Mouse (Mus musculus) embryonic facial prominence, embryonic 12.5 days (tissue): ENCODE measurements around the gene Katnbl1. TPM values are rescaled to one million over a fixed set of nuclear protein-coding genes. Genes with fewer than 3 reads are reported as not detected.
A peak's percentile ranks its signal among the peaks of the same experiment; 100 is the strongest.

Source experiments
- ATAC-seq: fragments of 200-750 bp; cut with Nextera tagmentation; 2 replicates; pipeline ENCODE4 v1.8.0; 2017; ENCODE audit not compliant: insufficient number of reproducible peaks, insufficient read depth, low FRiP score, low TSS enrichment
- H3K27ac ChIP-seq: fragments of 300-500 bp; sonication (generic); 2 replicates; pipeline ENCODE4 v1.5.1; 2016; ENCODE audit warnings: mild to moderate bottlenecking
- H3K27me3 ChIP-seq: fragments of 300-500 bp; sonication (generic); 2 replicates; pipeline ENCODE4 v1.6.1; 2016; ENCODE audit warnings: mild to moderate bottlenecking, moderate library complexity
- H3K36me3 ChIP-seq: fragments of 300-500 bp; sonication (generic); 2 replicates; pipeline ENCODE4 v1.6.1; 2016; ENCODE audit warnings: mild to moderate bottlenecking
- H3K4me1 ChIP-seq: fragments of 300-500 bp; sonication (generic); 2 replicates; pipeline ENCODE4 v1.6.1; 2016
- H3K4me2 ChIP-seq: fragments of 300-500 bp; sonication (generic); replicated peaks from 2 replicates; pipeline ENCODE4 v1.6.1; 2016; ENCODE audit warnings: mild to moderate bottlenecking, moderate library complexity
- H3K4me3 ChIP-seq: fragments of 300-500 bp; sonication (generic); 2 replicates; pipeline ENCODE4 v1.5.1; 2016; ENCODE audit warnings: mild to moderate bottlenecking
- H3K9ac ChIP-seq: fragments of 300-500 bp; sonication (generic); 2 replicates; pipeline ENCODE4 v1.6.1; 2016; ENCODE audit warnings: mild to moderate bottlenecking, moderate library complexity
- H3K9me3 ChIP-seq: fragments of 300-500 bp; sonication (generic); 2 replicates; pipeline ENCODE4 v1.6.1; 2016; ENCODE audit warnings: mild to moderate bottlenecking, moderate library complexity
- WGBS: fragments of 180-500 bp; shearing (Covaris S2); methylation state at CpG from one replicate; pipeline ENCODE4 v1.1.7; 2016; 5-methylcytosine and 5-hydroxymethylcytosine counted together
- polyA plus RNA-seq: library from polyadenylated mRNA; unstranded; fragments of >200 nt; fragmentation: Nextera tagmentation; extraction: Ambion mirVana; gene quantifications from 2 replicates; pipeline ENCODE4 v1.2.1, GENCODE M21; 2016

Gene Katnbl1
- 45.9 and 50.3 TPM in 2 replicates for polyA plus RNA-seq

- ATAC-seq, result peak; percentile 99
- peak within 1 kb of the TSS; percentile 93 for H3K4me3 ChIP-seq
- WGBS, result under 1% methylated on average over 72 of the region's 72 CpGs
Measured at GRCm38 (mm10) chr2:112378973-112379898, at the start of gene Katnbl1. Gene Katnbl1, plus strand, starts transcription at chr2:112379211.

GRCm38 (mm10) chr2:112332051-112332898 lies 46.7 kb upstream of the Katnbl1 start:
- Histone ChIP-seq H3K9me3 (no peaks in the 10 kb centered on the region), H3K27ac (no peak overlapping the region), H3K27me3 (no peaks in the 10 kb centered on the region), H3K36me3 (0 out of 2 replicates have a peak, but pooled peaks cover 8% of the 10 kb centered on the region), H3K9ac (no peak overlapping the region), H3K4me3 (no peak overlapping the region), H3K4me2 (no peak overlapping the region), H3K4me1 (no peaks in the 10 kb centered on the region)
- ATAC-seq, result no peak
- 69% methylated on average over 4 of the region's 4 CpGs for WGBS

More at GRCm38 (mm10) chr2:112378973-112379898, at the start of gene Katnbl1:
- H3K36me3 ChIP-seq, result no peaks in the 10 kb centered on the region
- peaks cover 9% of the 10 kb centered on the region; the same call in 1 of the 2 replicates for H3K4me1 ChIP-seq
- peak within 1 kb of the TSS; percentile 89 for H3K27ac ChIP-seq
- peak within 1 kb of the TSS; percentile 95 for H3K9ac ChIP-seq
- H3K4me2 ChIP-seq, result peak within 1 kb of the TSS; percentile 67
- H3K27me3 ChIP-seq, result no peaks in the 10 kb centered on the region
- no peaks in the 10 kb centered on the region for H3K9me3 ChIP-seq

GRCm38 (mm10) chr2:112337211-112337610 lies 41.8 kb upstream of the Katnbl1 start:
- WGBS, result 96% methylated on average over 6 of the region's 6 CpGs
- Histone ChIP-seq H3K9ac (no peak overlapping the region), H3K27me3 (no peaks in the 10 kb centered on the region), H3K9me3 (no peaks in the 10 kb centered on the region), H3K27ac (no peak overlapping the region), H3K36me3 (peaks cover 16% of the 10 kb centered on the region), H3K4me2 (no peak overlapping the region), H3K4me1 (no peaks in the 10 kb centered on the region), H3K4me3 (no peak overlapping the region)
- ATAC-seq, result no peak

- no peak overlapping the region for H3K9ac ChIP-seq
- H3K4me2 ChIP-seq, result no peak overlapping the region
- no peaks in the 10 kb centered on the region for H3K4me1 ChIP-seq
- peaks cover 19% of the 10 kb centered on the region for H3K36me3 ChIP-seq
- H3K27ac ChIP-seq, result no peak overlapping the region
- WGBS, result 90% methylated on average over 2 of the region's 2 CpGs
- H3K4me3 ChIP-seq, result no peak overlapping the region
- no peak for ATAC-seq
- no peaks in the 10 kb centered on the region for H3K9me3 ChIP-seq
- H3K27me3 ChIP-seq, result no peaks in the 10 kb centered on the region
Measured at GRCm38 (mm10) chr2:112339736-112340135, 39.3 kb upstream of the Katnbl1 start.

- H3K9me3 ChIP-seq, result no peaks in the 10 kb centered on the region
- no peak overlapping the region for H3K9ac ChIP-seq
- no peak overlapping the region for H3K27ac ChIP-seq
- WGBS, result 57% methylated on average over 3 of the region's 3 CpGs
- no peak overlapping the region for H3K4me3 ChIP-seq
- no peak overlapping the region for H3K4me2 ChIP-seq
- H3K27me3 ChIP-seq, result no peaks in the 10 kb centered on the region
- peaks cover 19% of the 10 kb centered on the region for H3K36me3 ChIP-seq
- no peaks in the 10 kb centered on the region for H3K4me1 ChIP-seq
- ATAC-seq, result no peak
Measured at GRCm38 (mm10) chr2:112341117-112341516, 37.9 kb upstream of the Katnbl1 start.

- H3K4me3 ChIP-seq, result no peak overlapping the region
- H3K9ac ChIP-seq, result no peak overlapping the region
- no peak for ATAC-seq
- no peak overlapping the region for H3K27ac ChIP-seq
- no peaks in the 10 kb centered on the region for H3K27me3 ChIP-seq
- H3K9me3 ChIP-seq, result no peaks in the 10 kb centered on the region
- peaks cover 14% of the 10 kb centered on the region; the same call in 1 of the 2 replicates for H3K36me3 ChIP-seq
- WGBS, result 90% methylated on average over 3 of the region's 3 CpGs
- no peak overlapping the region for H3K4me2 ChIP-seq
- H3K4me1 ChIP-seq, result no peaks in the 10 kb centered on the region
Measured at GRCm38 (mm10) chr2:112348246-112348645, 30.8 kb upstream of the Katnbl1 start.

- H3K9ac ChIP-seq, result no peak overlapping the region
- no peak overlapping the region for H3K27ac ChIP-seq
- 88% methylated on average over 7 of the region's 7 CpGs for WGBS
- H3K4me1 ChIP-seq, result no peaks in the 10 kb centered on the region
- H3K9me3 ChIP-seq, result no peaks in the 10 kb centered on the region
- no peaks in the 10 kb centered on the region for H3K27me3 ChIP-seq
- H3K4me3 ChIP-seq, result no peak overlapping the region
- no peak for ATAC-seq
- H3K4me2 ChIP-seq, result no peak overlapping the region
- peaks cover 33% of the 10 kb centered on the region for H3K36me3 ChIP-seq
Measured at GRCm38 (mm10) chr2:112353685-112354455, 25.1 kb upstream of the Katnbl1 start.

GRCm38 (mm10) chr2:112359611-112360010 lies 19.4 kb upstream of the Katnbl1 start:
- no peaks in the 10 kb centered on the region for H3K9me3 ChIP-seq
- H3K9ac ChIP-seq, result no peak overlapping the region
- H3K4me2 ChIP-seq, result no peak overlapping the region
- H3K27ac ChIP-seq, result no peak overlapping the region
- no peak for ATAC-seq
- no peak overlapping the region for H3K4me3 ChIP-seq
- no peaks in the 10 kb centered on the region for H3K4me1 ChIP-seq
- WGBS, result 75% methylated on average over 2 of the region's 2 CpGs
- H3K36me3 ChIP-seq, result peaks cover 61% of the 10 kb centered on the region
- H3K27me3 ChIP-seq, result no peaks in the 10 kb centered on the region

- Histone ChIP-seq H3K4me1 (no peaks in the 10 kb centered on the region), H3K4me3 (no peak overlapping the region), H3K9me3 (no peaks in the 10 kb centered on the region), H3K36me3 (peaks cover 61% of the 10 kb centered on the region), H3K27ac (no peak overlapping the region), H3K4me2 (no peak overlapping the region), H3K27me3 (no peaks in the 10 kb centered on the region), H3K9ac (no peak overlapping the region)
- 86% methylated on average over 12 of the region's 12 CpGs for WGBS
- ATAC-seq, result no peak
Measured at GRCm38 (mm10) chr2:112360012-112360780, 18.8 kb upstream of the Katnbl1 start.

GRCm38 (mm10) chr2:112360781-112361169 lies 18.2 kb upstream of the Katnbl1 start:
- H3K4me2 ChIP-seq, result no peak overlapping the region
- no peak overlapping the region for H3K9ac ChIP-seq
- no peaks in the 10 kb centered on the region for H3K9me3 ChIP-seq
- H3K36me3 ChIP-seq, result peaks cover 63% of the 10 kb centered on the region
- H3K27ac ChIP-seq, result no peak overlapping the region
- no peak overlapping the region for H3K4me3 ChIP-seq
- no peaks in the 10 kb centered on the region for H3K4me1 ChIP-seq
- H3K27me3 ChIP-seq, result no peaks in the 10 kb centered on the region
- WGBS, result 77% methylated on average over 2 of the region's 2 CpGs
- ATAC-seq, result no peak
